Mouse (Mus musculus) erythroblast, embryonic 14.5 days (primary cell): ENCODE results near the gene Gm49396. TPM values are rescaled to one million over a fixed set of nuclear protein-coding genes. Genes with fewer than 3 reads are reported as not detected.

Source experiments
- H3K27me3 ChIP-seq: 2 replicates; pipeline ENCODE4 v1.6.1; 2012; ENCODE audit warnings: inconsistent platforms; ENCODE audit not compliant: control insufficient read depth
- H3K36me3 ChIP-seq: 2 replicates; pipeline ENCODE4 v1.6.1; 2012; ENCODE audit warnings: mild to moderate bottlenecking, inconsistent platforms; ENCODE audit not compliant: control insufficient read depth
- H3K4me1 ChIP-seq: 2 replicates; pipeline ENCODE4 v1.6.1; 2012; ENCODE audit warnings: inconsistent platforms; ENCODE audit not compliant: control insufficient read depth
- H3K4me3 ChIP-seq: replicated peaks from 2 replicates; pipeline ENCODE3; 2012; ENCODE audit warnings: moderate library complexity, mild to moderate bottlenecking, inconsistent platforms
- H3K9me3 ChIP-seq: 2 replicates; pipeline ENCODE4 v1.6.1; 2012; ENCODE audit warnings: low read length, inconsistent platforms, mixed read lengths; ENCODE audit not compliant: control insufficient read depth
- GATA1 ChIP-seq: IDR thresholded peaks from 2 replicates; pipeline ENCODE4 v1.6.1; 2012; ENCODE audit warnings: low read length, inconsistent platforms, mixed read lengths
- TAL1 ChIP-seq: IDR thresholded peaks from 3 replicates; pipeline ENCODE4 v1.6.1; 2012; ENCODE audit warnings: low read length, inconsistent platforms, mixed read lengths
- polyA plus RNA-seq: library from polyadenylated mRNA; stranded (reverse); fragments of >175 nt; gene quantifications from 2 replicates; pipeline ENCODE4 v1.2.3, GENCODE M21; 2012

The Gm49396 gene
- polyA plus RNA-seq, 1 experiment: 0.18 TPM

DNA sequence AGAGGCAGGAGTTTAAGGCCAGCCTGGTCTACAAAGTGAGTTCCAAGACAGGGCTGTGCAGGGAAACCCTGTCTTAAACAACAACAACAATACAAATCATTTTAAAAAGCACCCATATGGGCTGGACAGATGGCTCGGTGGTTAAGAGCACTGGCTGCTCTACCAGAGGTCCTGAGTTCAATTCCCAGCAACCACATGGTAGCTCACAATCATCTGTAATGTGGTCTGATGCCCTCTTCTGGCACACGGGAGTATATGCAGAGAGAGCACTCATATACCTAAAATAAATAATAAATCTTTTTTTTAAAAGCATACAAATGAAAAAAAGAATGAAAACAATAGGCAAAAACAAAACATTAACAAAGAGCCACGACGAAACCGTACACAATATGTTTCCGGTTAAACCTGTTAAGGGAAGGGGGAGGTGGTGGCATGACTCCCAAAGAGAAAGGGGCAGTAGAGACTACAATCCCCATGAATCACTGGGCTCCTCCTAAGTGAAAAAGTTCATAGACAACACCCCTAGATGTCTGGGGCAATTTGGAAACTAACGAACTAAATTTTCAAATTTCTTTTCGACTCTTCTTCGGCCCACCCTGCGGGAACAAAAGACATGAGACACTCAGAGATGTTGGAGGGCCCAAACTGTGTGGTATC lies 11.6 kb upstream of the Gm49396 start:
- no peaks in the 10 kb centered on the region for H3K9me3 ChIP-seq
- peaks cover 39% of the 10 kb centered on the region for H3K4me1 ChIP-seq
- no peak for TF ChIP-seq TAL1
- H3K4me3 ChIP-seq: peak overlapping the region; percentile 93
- H3K27me3 ChIP-seq: no peaks in the 10 kb centered on the region
- peaks cover 51% of the 10 kb centered on the region for H3K36me3 ChIP-seq

GRCm38 (mm10) chr7:30552102-30553020 lies 10.8 kb upstream of the Gm49396 start, which contains the start of the genes Hspb6 and Proser3:
Hspb6 (plus strand) TSS chr7:30552178.
Proser3 (minus strand) TSS chr7:30552299.
- no peaks in the 10 kb centered on the region for H3K27me3 ChIP-seq
- peaks cover 43% of the 10 kb centered on the region for H3K4me1 ChIP-seq
- no peak for TF ChIP-seq GATA1
- TF ChIP-seq TAL1: no peak
- peaks cover 56% of the 10 kb centered on the region for H3K36me3 ChIP-seq
- H3K4me3 ChIP-seq: peak within 1 kb of the TSS; percentile 93
- no peaks in the 10 kb centered on the region for H3K9me3 ChIP-seq

DNA sequence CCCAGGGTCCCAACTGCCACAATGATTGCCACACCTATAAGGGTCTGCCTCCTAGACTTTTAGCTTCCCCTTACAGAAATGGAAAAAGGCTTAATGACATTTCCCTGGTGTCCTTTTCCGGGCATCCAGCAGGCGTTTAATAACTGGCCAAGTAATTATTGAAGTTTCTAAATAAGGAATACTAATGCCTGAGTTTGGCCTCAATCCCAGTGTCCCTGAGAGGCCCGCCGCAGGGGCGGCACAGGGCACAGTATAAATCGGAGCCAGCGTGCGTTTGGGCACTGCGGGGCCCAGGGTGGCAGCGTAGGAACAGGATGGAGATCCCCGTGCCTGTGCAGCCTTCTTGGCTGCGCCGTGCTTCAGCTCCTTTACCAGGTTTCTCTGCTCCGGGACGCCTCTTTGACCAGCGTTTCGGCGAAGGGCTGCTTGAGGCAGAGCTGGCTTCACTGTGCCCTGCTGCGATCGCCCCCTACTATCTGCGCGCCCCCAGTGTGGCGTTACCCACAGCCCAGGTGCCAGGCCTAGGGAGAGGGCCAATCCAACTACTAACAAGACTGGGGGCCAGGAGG lies 10.0 kb upstream of the Gm49396 start:
- peaks cover 51% of the 10 kb centered on the region for H3K4me1 ChIP-seq
- H3K27me3 ChIP-seq: no peaks in the 10 kb centered on the region
- no peaks in the 10 kb centered on the region for H3K9me3 ChIP-seq
- H3K36me3 ChIP-seq: peaks cover 59% of the 10 kb centered on the region
- H3K4me3 ChIP-seq: peak overlapping the region; percentile 93
- TF ChIP-seq GATA1: no peak
- TF ChIP-seq TAL1: no peak

- peaks cover 60% of the 10 kb centered on the region for H3K4me1 ChIP-seq
Measured at GRCm38 (mm10) chr7:30553810-30554584, 9.1 kb upstream of the Gm49396 start.

GRCm38 (mm10) chr7:30556894-30557536 lies 6.1 kb upstream of the Gm49396 start:
- H3K4me1 ChIP-seq: peaks cover 66% of the 10 kb centered on the region
- H3K27me3 ChIP-seq: no peaks in the 10 kb centered on the region
- no peak overlapping the region for H3K4me3 ChIP-seq
- H3K36me3 ChIP-seq: peaks cover 56% of the 10 kb centered on the region
- no peak for TF ChIP-seq TAL1
- TF ChIP-seq GATA1: no peak
- H3K9me3 ChIP-seq: no peaks in the 10 kb centered on the region

More at GRCm38 (mm10) chr7:30553810-30554584, 9.1 kb upstream of the Gm49396 start:
- H3K9me3 ChIP-seq: no peaks in the 10 kb centered on the region
- peak overlapping the region; percentile 93 for H3K4me3 ChIP-seq
- no peaks in the 10 kb centered on the region for H3K27me3 ChIP-seq
- peaks cover 51% of the 10 kb centered on the region for H3K36me3 ChIP-seq
- TF ChIP-seq GATA1 (no peak), TAL1 (no peak)

- no peaks in the 10 kb centered on the region for H3K27me3 ChIP-seq
- peaks cover 56% of the 10 kb centered on the region for H3K36me3 ChIP-seq
- H3K9me3 ChIP-seq: no peaks in the 10 kb centered on the region
- H3K4me3 ChIP-seq: peak overlapping the region; percentile 87
- TF ChIP-seq TAL1: no peak
- no peak for TF ChIP-seq GATA1
- H3K4me1 ChIP-seq: peaks cover 65% of the 10 kb centered on the region
Measured at GRCm38 (mm10) chr7:30557901-30558514, 5.1 kb upstream of the Gm49396 start.

DNA sequence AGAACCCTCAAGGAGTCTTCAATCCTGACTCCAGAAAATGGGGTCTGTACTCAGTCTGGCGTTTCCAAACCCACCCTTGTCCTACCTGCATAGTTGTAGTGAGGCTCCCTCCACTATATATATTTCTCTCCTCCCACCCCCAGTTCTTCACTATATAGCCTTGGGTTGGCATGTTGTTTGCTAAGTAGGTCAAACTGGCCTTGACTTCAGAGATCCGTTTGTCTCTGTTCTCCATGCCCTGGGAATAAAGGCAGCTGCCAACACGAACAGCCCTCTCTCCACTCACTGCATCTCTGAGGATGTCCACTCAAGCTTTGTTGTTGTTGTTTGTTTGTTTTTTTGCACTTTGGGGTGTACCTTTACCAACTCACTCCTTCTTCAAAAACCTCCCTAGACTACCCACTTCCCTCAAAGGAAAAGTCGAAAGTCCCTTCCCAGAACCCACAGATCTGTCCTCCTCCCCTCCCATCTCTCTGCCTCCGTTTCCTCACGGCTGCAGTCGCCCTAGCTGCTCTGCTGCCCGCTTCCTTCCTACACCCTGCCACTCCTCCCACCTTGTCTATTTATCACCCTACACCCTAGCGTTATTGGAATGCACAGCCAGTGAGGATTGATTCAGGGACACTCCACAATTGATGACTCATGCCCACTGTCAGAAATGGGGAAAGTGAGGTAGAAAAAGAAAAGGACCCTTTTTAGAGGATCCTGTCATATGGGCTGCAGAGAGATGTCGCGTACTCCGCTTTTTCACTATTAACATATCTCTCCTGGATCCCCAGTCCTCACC lies 4.3 kb upstream of the Gm49396 start:
- Histone ChIP-seq H3K27me3 (no peaks in the 10 kb centered on the region), H3K36me3 (peaks cover 54% of the 10 kb centered on the region), H3K4me1 (peaks cover 62% of the 10 kb centered on the region), H3K9me3 (no peaks in the 10 kb centered on the region), H3K4me3 (peak overlapping the region; percentile 87)
- TF ChIP-seq TAL1 (no peak), GATA1 (no peak)
